In genomic region chr15:88885376-88885775, GRCm38 (mm10) we compare ENCODE assay signal across 17 mouse cellular contexts. TPM values are rescaled to one million over a fixed set of nuclear protein-coding genes. Genes with fewer than 3 reads are reported as not detected.
DNase-seq lines count a peak whose midpoint lies in the region; TF ChIP-seq lines count a peak whose summit lies in the region.
"Had no signal": no experiment of that assay in that cellular context is flagged by ENCODE, and none has a peak within 500 bp of the region (broad histone marks: within the 10 kb centered on the region; RNA-seq: fewer than 3 reads in every experiment).

No protein-coding gene starts in this region.

- no peaks in the 10 kb centered on the region for H3K79me3 ChIP-seq in C2C12 (ENCODE audit: low read depth)

- no peak overlapping the region for H3ac ChIP-seq in C2C12 (ENCODE audit: control insufficient read depth, insufficient read length, low read depth)

- H3K36me3 ChIP-seq in C2C12 (ENCODE audit: control insufficient read depth, insufficient read depth): no peaks in the 10 kb centered on the region
- H3K36me3 ChIP-seq: G1E had no signal

- no peak overlapping the region for H3K4me3 ChIP-seq in C2C12 (ENCODE audit: insufficient read depth, poor library complexity, severe bottlenecking)

- peaks cover 13% of the 10 kb centered on the region for H3K27me3 ChIP-seq in C2C12 (ENCODE audit: control insufficient read depth, insufficient read depth, insufficient read length)
- H3K27me3 ChIP-seq: Patski had no signal

- no peak for TF ChIP-seq CTCF in C2C12 (IDR thresholded peaks at IDR 0.05; ENCODE audit: control insufficient read depth, insufficient read depth, insufficient read length)

- DNase-seq in heart, adult 11 months: peak; percentile 82
- no peak for DNase-seq in heart, adult 18-20 months
- no peak for DNase-seq in right cerebral cortex, postnatal 14 days
- DNase-seq: adrenal gland, adult 2 months; adrenal gland, adult 8-10 months; adrenal gland, postnatal 10 days; adrenal gland, postnatal 14 days; adrenal gland, postnatal 25 days; adrenal gland, postnatal 36 days; B cell, adult 2 months; cerebellum, adult 11 months; cerebellum, adult 11-12 months; cerebellum, adult 18-20 months; cerebellum, adult 2 months had no signal

- no peaks in the 10 kb centered on the region for H3K79me2 ChIP-seq in C2C12 (ENCODE audit: control insufficient read depth, insufficient read depth)

TF ChIP-seq in C2C12, 6 proteins besides CTCF, POLR2A, EP300 and RAD21:
- TF ChIP-seq USF1 (IDR thresholded peaks at IDR 0.05; ENCODE audit: low read depth) (peak; percentile 39), MAX (IDR thresholded peaks at IDR 0.05) (no peak)

RNA-seq across cellular contexts. Expression of gene Pim3, which starts 23.4 kb away (rescaled TPM):
- 100 to 1,000 TPM in 1 of 2 experiments, 10 to 100 TPM in 1; 97.9 to 139 TPM for total RNA-seq in heart, adult 18-20 months (2021)
- polyA plus RNA-seq in C2C12 (2012; fragmentation: generic; extraction: Trizol): 68.3 TPM
